Mouse (Mus musculus) megakaryocyte, embryonic 14.5 days (primary cell): Measurements from ENCODE around the gene Rnf186. TPM values are rescaled to one million over a fixed set of nuclear protein-coding genes. Genes with fewer than 3 reads are reported as not detected.
"Not testable (repeated sequence)": the region's sequence is repeated elsewhere in the genome, so short reads cannot be mapped to it uniquely, and the experiment has no call there.

Experiments
- H3K27me3 ChIP-seq: replicated peaks from 2 replicates; pipeline ENCODE3; 2012; ENCODE audit warnings: inconsistent platforms
- H3K36me3 ChIP-seq: replicated peaks from 2 replicates; pipeline ENCODE3; 2012; ENCODE audit warnings: low read length, inconsistent platforms, mixed read lengths
- H3K4me1 ChIP-seq: 2 replicates; pipeline ENCODE4 v1.6.1; 2012; ENCODE audit warnings: inconsistent platforms
- H3K4me3 ChIP-seq: replicated peaks from 2 replicates; pipeline ENCODE3; 2012; ENCODE audit warnings: moderate library complexity, mild to moderate bottlenecking, inconsistent platforms
- H3K9me3 ChIP-seq: 2 replicates; pipeline ENCODE4 v1.6.1; 2012; ENCODE audit warnings: inconsistent platforms
- FLI1 ChIP-seq: IDR thresholded peaks from 2 replicates; pipeline ENCODE4 v1.6.1; 2012; ENCODE audit warnings: low read length, inconsistent platforms, mixed read lengths
- GATA1 ChIP-seq: IDR thresholded peaks from 3 replicates; pipeline ENCODE4 v1.6.1; 2012; ENCODE audit warnings: mixed read lengths, low read length, inconsistent platforms, borderline replicate concordance
- polyA plus RNA-seq: library from polyadenylated mRNA; stranded (reverse); fragments of >175 nt; gene quantifications from 2 replicates; pipeline ENCODE4 v1.2.3, GENCODE M21; 2012; ENCODE audit warnings: low replicate concordance; ENCODE audit not compliant: insufficient read depth

Rnf186 gene
- polyA plus RNA-seq, 1 experiment, result not detected

GRCm38 (mm10) chr4:138968772-138969556 lies 2.1 kb downstream of the Rnf186 start:
- H3K9me3 ChIP-seq, result no peaks in the 10 kb centered on the region
- peaks cover 11% of the 10 kb centered on the region for H3K4me1 ChIP-seq
- no peaks in the 10 kb centered on the region for H3K36me3 ChIP-seq
- TF ChIP-seq FLI1, result no peak
- no peak for TF ChIP-seq GATA1
- H3K4me3 ChIP-seq, result no peak overlapping the region
- peaks cover 33% of the 10 kb centered on the region for H3K27me3 ChIP-seq

- Histone ChIP-seq H3K9me3 (no peaks in the 10 kb centered on the region), H3K36me3 (no peaks in the 10 kb centered on the region), H3K27me3 (peaks cover 31% of the 10 kb centered on the region), H3K4me3 (no peak overlapping the region), H3K4me1 (peaks cover 13% of the 10 kb centered on the region)
- no peak for TF ChIP-seq FLI1
- no peak for TF ChIP-seq GATA1
These were observed 2.8 kb downstream of the Rnf186 start for GRCm38 (mm10) chr4:138969736-138970135.

- Histone ChIP-seq H3K4me3 (no peak overlapping the region), H3K9me3 (no peaks in the 10 kb centered on the region), H3K36me3 (no peaks in the 10 kb centered on the region), H3K27me3 (peaks cover 22% of the 10 kb centered on the region), H3K4me1 (peaks cover 13% of the 10 kb centered on the region)
- TF ChIP-seq FLI1, result no peak
- no peak for TF ChIP-seq GATA1
These were observed 4.5 kb downstream of the Rnf186 start for GRCm38 (mm10) chr4:138971371-138971770.

- H3K4me3 ChIP-seq, result peak overlapping the region; percentile 95
- no peaks in the 10 kb centered on the region for H3K9me3 ChIP-seq
- no peak for TF ChIP-seq FLI1
- no peak for TF ChIP-seq GATA1
- no peaks in the 10 kb centered on the region for H3K36me3 ChIP-seq
- peaks cover 21% of the 10 kb centered on the region for H3K27me3 ChIP-seq
- peaks cover 13% of the 10 kb centered on the region for H3K4me1 ChIP-seq
These were observed 5.4 kb downstream of the Rnf186 start for GRCm38 (mm10) chr4:138972139-138972826.

- peaks cover 13% of the 10 kb centered on the region for H3K4me1 ChIP-seq
- H3K4me3 ChIP-seq, result peak within 1 kb of the TSS; percentile 95
- no peaks in the 10 kb centered on the region for H3K36me3 ChIP-seq
- TF ChIP-seq GATA1 (no peak), FLI1 (no peak)
- H3K27me3 ChIP-seq, result peaks cover 18% of the 10 kb centered on the region
- no peaks in the 10 kb centered on the region for H3K9me3 ChIP-seq
These were observed 6.2 kb downstream of the Rnf186 start, which contains the start of gene Tmco4 for GRCm38 (mm10) chr4:138972827-138973718. TSS of gene Tmco4 (plus strand) at chr4:138972888.

GRCm38 (mm10) chr4:138973719-138974115 lies 6.8 kb downstream of the Rnf186 start:
- H3K9me3 ChIP-seq, result no peaks in the 10 kb centered on the region
- peaks cover 14% of the 10 kb centered on the region for H3K27me3 ChIP-seq
- TF ChIP-seq GATA1, result no peak
- TF ChIP-seq FLI1, result no peak
- H3K36me3 ChIP-seq, result no peaks in the 10 kb centered on the region
- peak overlapping the region; percentile 95 for H3K4me3 ChIP-seq
- H3K4me1 ChIP-seq, result peaks cover 13% of the 10 kb centered on the region

GRCm38 (mm10) chr4:138974540-138974939 lies 7.6 kb downstream of the Rnf186 start:
- not testable (repeated sequence) for H3K9me3 ChIP-seq

GRCm38 (mm10) chr4:138975194-138975593 lies 8.3 kb downstream of the Rnf186 start:
- Histone ChIP-seq H3K4me1 (peaks cover 13% of the 10 kb centered on the region), H3K27me3 (peaks cover 10% of the 10 kb centered on the region), H3K36me3 (no peaks in the 10 kb centered on the region), H3K9me3 (no peaks in the 10 kb centered on the region), H3K4me3 (no peak overlapping the region)
- no peak for TF ChIP-seq GATA1
- no peak for TF ChIP-seq FLI1

More at GRCm38 (mm10) chr4:138974540-138974939, 7.6 kb downstream of the Rnf186 start:
- H3K4me3 ChIP-seq, H3K36me3 ChIP-seq: not testable (repeated sequence)
- peaks cover 10% of the 10 kb centered on the region for H3K27me3 ChIP-seq
- H3K4me1 ChIP-seq, result peaks cover 13% of the 10 kb centered on the region

GRCm38 (mm10) chr4:138976046-138976445 lies 9.1 kb downstream of the Rnf186 start:
- Histone ChIP-seq H3K4me1 (peaks cover 13% of the 10 kb centered on the region), H3K36me3 (no peaks in the 10 kb centered on the region), H3K4me3 (no peak overlapping the region), H3K9me3 (no peaks in the 10 kb centered on the region), H3K27me3 (peaks cover 8% of the 10 kb centered on the region)
- TF ChIP-seq GATA1 (no peak), FLI1 (no peak)
